Mouse (Mus musculus) left cerebral cortex, adult 11 months (tissue): Measurements from ENCODE around the gene Cntnap2.
"Not testable (repeated sequence)": the region's sequence is repeated elsewhere in the genome, so short reads cannot be mapped to it uniquely, and the experiment has no call there.

Experiments
- DNase-seq: peaks from one replicate; pipeline ENCODE4 v3.0.0; 2022; ENCODE audit warnings: low spot score

Gene Cntnap2

DNA sequence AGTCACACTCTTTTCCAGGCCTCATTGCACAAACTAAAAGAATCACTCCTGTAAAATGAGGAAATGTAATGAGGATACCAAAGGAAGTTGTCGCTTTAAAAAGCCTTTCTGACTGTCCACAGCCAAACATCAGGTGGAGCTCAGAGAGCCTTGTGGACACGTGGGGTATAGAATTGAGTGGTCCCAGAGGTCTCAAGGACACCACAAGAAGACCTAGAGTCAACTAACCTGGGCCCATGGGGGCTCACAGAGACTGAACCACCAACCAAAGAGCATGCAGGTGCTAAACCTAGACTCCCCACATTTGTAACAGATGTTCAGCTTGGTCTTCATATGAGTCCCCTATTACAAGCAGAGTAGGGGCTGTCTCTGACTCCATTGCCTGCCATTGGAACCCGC is 2117.0 kb downstream of the Cntnap2 start:
- DNase-seq = not testable (repeated sequence)

DNA sequence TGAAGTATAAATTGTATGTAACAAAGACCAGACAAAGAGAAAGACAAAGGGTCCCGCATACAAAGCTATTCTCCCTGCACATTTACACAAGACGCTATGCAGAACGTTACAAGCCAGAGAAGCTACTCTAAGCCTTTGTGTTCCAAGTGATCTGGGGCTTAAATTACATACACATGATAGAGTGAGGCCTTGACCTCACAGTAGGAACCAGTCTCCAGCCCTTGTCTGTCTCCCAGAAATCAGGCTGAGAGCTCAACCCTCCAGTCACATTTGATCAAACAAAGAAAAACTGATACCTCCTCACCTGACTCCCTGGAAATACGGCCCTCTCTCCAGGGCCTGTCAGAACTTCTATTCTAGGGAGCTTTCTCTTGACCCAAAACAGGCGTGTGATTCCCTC is 2122.2 kb downstream of the Cntnap2 start:
- not testable (repeated sequence) for DNase-seq

DNA sequence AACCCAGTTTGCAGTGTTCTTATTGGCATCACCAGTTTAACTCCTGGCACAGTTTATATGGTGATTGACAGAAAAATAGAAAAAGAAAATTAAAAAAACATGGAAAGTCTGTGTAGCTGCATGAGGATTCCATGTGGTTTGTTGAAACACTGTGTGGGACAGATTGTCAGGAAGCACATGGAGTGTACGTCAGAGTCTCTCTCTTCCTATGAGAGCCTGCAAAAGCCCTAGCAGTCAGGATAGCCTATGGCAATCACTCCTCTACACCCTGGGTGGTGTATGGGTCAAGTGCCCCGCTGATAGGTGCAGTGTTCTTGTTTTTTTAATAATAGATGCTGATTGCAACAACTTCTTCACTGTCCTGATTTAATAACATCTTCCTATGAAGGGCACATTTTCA is 2123.1 kb downstream of the Cntnap2 start:
- no peak for DNase-seq

DNA sequence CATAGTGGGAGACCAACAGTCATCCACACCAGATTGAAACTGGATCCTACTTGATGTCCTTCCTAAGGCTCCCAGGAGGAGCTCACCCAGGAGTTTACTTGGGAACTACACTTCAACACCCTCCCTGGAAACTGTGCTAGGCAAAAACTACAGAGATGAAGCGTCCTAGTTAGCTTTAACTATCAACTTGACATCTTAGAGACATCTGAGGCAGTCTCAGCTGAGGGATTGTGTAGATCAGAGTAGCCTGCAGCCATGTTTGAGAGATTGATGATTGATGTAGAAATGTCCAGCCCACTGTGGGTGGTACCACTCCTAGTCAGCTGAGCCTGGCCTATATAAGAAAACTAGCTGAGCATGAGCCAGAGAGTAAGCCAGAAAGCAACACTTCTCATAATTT is 2123.6 kb downstream of the Cntnap2 start:
- no peak for DNase-seq

DNA sequence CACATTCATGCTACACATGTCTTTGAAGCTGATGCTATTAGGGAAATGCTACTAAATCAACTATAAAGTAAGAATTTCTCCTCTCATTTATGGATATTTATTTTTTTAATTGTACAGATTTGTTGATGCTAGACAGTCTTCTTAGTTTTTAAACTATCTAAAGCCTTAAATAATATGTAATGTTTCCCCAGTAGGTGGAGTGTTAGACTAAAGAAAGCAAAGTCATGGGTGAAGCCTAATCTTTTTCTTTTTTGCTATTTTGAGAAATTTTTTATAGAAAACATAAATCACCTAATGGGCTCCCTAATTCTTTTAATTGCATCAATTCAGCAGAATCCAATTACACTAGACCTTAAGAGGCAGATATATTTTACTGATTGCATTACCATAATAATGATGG is 2124.7 kb downstream of the Cntnap2 start:
- DNase-seq = not testable (repeated sequence)

DNA sequence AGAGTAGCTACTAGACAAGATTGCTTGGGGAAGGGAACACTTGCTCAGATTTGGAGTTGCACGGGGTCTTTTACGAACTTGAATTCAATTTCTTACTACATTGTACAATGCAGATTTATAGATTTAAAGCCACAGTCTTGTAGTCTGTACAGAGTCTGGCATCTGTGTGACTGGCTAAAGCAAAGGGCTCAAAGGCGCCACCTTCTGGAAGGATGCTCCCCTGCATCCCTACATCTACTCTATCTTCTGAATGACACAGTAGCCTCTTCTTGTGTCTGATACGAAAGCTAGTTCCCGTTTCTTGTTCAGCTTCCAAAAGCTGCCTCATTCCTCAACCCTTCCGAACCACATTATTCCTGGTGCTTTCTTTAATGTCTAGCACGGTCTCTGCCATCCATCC is 2129.0 kb downstream of the Cntnap2 start:
- DNase-seq = peak; percentile 23

DNA sequence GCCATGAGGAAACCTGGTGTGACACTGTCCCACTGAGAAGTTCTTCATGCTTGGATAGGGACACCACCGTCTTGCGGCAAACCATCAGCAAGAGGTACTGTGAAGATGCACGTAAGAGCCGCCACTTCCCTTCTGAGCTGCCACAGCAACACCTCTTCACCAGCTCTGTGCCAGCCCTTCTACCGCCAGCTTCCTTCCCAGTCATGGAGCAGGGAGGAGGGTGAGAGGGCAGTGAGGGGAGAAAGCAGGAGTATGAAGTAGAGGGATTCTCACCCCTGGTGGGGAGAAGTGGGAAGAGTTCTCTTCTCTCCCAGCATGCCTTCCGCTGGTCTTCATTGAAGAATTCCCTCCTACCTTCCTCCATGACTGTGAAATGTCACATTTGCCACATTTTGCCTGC is 2129.4 kb downstream of the Cntnap2 start:
- not testable (repeated sequence) for DNase-seq

DNA sequence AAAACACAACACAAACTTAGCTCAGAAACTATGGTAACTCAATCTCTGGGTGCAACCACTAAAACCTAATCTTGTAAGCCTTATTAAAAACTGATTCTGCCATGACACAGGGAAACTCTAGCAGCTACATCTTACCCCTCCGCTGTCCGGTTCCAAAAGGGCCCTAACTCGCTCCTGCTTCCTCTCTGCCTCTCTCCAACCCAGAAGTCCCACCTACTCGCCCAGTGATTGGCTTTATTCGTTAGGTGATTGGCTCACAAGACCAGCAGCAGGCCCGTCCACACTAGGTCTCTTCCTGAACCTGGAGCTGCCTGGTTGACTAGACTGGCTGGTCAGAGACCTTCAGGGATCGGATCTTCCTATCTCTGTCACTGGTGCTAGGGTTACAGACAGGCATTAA is 2131.1 kb downstream of the Cntnap2 start:
- no peak for DNase-seq

DNA sequence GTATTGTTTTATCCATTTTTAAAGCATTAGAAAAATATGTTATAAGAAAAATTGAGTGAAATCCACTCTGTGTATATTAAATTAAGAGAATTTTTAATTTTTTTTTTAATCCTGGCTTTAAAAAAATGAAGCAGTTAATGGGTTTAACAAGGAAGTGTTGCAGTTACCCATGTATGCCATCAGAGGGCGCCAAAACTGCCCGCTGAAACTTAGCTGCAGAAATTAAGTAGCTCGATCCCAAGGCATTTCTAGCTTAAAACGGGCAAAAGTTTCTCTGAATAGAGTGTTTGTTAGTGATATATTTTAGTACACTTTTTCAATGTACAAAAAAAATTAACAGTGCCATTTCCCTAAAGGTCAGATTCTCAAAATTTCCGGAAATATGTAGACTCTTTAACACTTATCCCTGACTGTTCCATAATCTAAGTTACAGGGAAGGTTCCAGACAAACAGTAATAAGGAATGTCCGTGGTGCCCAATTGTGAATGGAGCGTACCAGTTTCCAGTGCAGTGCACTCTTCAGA is 2132.2 kb downstream of the Cntnap2 start:
- DNase-seq = no peak

DNA sequence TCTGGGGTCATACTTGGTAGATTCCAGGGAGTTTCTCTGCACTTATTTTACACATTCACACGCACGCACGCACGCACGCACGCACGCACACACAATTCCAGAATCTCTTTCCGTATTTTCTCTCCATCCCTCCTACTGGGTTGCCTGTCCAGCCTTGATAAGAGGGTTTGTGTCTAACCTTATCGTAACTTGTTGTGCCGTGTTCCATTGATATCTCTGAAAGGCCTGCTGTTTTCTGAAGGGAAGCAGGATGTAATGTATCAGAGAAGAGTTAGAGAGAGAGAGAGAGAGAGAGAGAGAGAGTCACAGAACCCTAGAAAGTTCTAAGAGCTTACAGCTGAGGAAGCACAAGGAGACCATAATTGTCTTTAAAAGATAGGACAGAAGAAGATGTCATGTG is 2132.8 kb downstream of the Cntnap2 start:
- no peak for DNase-seq

DNA sequence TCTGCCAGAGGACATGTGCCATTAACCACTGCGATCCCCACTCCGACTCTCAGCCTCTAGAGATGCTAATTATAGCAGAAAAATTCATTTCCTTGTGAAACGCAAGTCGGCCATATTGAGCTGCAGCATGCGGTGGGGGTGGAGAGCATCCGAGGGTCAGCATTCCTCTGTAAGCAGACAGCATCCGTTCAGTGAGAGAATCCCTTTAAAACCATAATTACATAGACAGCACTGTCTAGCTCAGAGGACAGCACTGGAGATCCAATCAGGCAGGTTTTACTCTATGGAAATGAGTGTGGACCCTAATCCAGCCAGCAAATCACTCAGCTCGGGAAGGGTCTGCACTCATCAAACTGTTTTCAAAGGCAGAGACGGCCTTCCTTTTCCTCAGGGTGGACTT is 2133.3 kb downstream of the Cntnap2 start:
- DNase-seq = no peak

DNA sequence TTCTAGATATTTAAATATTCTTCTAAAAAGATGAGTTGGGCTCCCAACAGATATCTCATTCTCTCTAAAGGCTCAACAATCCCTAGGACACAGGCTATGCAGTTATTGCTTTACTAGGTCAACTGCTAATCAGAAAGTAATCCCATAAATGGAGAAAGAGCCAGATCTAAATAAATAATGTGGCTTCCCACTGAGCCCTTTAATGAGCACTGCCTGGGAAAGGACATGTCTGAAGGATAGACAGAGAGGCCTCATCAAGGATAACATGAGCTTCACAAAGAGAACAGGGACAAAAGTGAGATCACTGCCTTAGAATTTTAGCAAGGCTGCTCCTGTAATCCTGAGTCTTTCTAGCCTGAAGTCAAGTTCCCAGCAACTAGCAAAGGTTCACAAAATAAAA is 2138.4 kb downstream of the Cntnap2 start:
- no peak for DNase-seq

DNA sequence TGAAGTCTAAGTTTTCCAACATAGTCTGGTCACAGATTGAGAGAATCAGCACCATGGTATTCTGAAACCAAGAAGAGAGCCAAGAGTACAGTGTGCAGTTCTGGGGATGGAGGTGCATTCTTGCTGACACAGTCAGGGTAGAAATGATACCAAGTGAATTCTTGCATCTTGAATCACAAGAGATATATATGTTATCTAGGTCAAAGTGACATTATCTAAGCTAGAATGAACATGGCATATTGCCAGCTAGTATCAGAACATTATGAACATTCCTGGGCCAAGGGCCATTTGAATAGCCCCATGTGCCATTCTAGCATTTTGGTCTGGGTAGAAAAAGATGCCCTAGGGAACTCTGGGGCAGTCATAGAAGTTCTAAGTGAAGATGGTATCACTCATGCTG is 2141.5 kb downstream of the Cntnap2 start:
- DNase-seq = no peak

DNA sequence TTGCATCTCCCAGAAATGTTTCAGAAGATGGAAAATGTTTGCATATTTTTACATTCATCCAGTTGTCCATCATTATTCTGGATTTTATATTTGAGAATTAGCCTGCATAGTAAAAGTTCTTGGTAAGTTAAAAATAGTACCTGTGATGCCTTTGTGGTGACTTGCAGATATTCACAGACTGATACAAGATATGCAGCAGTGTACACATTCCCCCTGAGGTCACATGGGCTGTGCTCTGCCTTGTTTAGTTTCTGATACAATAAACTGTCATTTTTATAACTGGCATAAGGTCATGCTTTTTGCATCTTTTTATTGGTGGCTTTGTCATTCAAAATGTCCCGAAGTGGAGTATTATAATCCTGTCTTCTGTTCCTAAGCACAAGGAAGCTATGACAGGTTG is 2148.9 kb downstream of the Cntnap2 start:
- DNase-seq = no peak

DNA sequence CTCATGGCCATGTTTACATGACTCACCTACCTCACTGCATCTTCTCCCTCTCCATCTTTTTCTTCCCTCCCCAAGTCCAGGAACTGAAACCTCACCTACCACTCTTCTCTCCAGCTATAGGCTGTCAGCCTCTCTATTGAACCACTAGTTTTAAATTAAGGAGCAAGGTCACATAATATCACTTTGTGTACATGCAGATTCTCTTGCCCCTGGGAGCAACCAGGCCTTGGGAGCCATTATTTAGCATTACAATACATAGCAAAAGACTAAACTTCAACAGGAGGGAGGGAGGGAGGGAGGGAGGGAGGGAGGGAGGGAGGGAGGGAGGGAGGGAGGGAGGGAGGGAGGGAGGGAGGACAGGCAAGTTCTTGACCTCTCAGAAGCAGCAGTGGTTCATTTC is 2155.6 kb downstream of the Cntnap2 start:
- DNase-seq = no peak

DNA sequence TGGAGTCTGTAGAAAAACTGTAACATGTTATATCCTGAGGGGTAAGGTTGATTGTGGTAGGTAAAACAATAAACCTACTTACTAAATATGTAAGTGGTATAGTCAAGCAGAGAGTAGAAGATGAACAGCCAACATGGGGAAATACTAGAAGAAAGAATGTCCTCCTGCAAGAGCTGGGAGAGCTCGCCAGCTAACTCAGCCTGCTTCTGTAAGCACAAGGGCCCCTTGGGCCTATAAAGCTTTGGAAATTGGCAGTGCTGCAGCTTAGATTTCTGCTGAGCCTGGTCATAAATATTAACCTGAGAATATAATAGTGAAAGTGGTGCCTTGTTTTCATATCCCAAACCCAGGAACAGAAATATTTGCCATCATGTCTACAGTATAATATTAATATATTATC is 2164.4 kb downstream of the Cntnap2 start:
- not testable (repeated sequence) for DNase-seq

DNA sequence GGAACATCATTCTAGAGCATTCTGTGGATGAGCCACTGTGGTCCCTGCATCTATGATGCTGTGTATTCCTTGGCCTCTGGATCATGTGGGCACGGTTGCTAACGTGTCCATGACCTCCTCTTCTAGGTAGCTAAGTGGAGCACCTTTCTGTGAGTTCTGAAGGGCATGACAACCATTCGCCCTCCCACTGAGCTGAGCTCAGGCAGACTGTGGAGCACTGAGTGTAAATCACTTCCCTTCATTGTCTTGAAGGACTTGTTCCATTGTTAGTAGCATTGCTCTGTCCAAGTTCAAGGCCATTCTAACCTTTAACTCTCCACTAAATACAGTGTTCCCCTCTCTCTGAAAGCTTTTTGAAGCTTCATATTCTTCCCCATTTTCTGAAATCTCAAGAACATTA is 2166.2 kb downstream of the Cntnap2 start:
- not testable (repeated sequence) for DNase-seq

DNA sequence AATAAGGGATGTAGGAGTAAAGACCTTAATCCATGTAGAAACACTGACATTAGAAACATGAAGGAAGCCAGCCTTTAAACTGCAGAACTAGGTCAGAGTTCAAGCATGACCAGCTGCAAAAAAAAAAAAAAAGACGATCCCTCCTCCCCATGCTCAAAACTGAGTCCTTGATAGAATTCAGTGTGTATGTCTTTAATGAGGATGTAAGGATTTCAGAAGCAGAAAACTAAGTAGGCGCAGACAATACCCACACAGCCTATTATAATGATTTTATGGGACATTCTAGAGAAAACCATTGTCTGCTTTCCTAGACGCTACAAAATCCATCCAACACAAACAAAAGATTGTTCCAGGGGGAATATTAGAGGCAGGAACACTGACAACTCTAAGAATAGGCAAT is 2168.4 kb downstream of the Cntnap2 start:
- no peak for DNase-seq

DNA sequence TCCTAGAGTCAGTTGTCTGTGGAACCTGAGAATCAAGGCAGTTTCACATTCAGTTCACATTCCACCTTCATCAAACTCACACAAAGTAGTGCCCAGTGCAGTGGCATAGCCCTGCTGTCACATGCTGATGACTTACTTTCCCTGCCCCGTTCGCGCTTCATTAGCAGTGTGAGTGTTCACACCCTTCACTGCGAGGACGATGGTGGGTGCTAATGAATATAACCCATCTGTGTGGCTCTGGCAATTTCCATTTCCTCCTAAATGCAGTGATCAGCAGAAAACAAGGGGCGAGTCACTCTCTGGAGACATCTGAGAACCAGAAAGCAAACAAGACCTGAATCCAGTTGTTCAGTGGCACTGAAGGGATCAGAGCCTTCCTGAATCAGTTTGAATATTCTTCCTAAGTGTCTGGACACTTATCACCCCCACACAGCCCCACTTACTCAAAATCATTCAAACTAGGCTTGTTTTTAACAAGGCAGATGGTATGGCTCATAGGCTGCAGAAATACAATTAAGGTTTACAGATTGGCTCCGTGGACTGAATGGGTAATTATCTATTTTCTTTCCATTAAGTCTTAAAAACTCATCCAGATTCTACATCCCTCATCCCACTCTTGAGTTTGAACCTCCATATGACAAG is 2169.6 kb downstream of the Cntnap2 start:
- no peak for DNase-seq

DNA sequence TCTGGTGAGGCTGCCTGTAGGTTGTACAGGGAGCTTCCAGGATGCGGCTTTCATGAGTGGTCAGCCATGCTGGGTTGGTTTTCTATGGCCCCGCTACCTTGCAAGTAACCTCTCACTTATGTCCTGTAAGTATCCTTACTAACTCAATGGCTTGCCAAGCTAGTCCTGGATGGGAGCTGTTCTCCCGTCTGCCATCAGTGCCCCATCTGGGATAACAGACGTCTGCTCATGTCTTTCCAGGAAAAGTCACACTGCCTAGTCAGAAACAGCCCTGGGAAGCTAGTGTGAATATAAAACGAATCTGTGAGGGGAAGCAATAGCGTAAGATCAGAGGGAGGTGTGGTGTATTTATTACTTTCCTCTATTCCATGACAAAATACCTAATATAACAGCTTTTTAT is 2172.4 kb downstream of the Cntnap2 start:
- no peak for DNase-seq

DNA sequence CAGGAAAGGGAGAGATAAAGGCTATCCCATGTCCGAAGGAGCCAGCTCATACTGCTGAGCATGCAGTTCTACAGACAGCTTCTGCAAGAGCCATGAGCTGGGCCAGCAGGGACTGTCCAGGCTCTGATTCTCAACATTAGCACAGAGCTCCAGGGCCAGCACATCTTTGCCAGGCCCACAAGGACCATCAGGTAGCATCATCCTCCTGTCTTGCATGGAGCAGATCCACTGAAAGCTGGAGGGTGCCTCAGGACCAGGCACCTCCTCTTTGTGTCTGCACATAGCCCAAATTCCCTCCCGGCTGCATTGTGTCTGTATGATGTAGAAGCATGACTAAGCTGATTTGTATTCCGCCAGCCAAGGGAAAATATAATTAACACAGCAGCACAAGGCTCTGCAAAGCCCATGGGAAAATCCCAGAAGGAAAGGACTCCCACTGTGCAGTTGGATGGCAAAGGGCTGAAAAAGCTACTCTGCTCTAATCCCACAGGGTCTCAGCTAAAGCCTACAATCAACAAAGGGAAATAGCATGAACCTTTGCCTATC is 2180.3 kb downstream of the Cntnap2 start:
- peak; percentile 51 for DNase-seq

DNA sequence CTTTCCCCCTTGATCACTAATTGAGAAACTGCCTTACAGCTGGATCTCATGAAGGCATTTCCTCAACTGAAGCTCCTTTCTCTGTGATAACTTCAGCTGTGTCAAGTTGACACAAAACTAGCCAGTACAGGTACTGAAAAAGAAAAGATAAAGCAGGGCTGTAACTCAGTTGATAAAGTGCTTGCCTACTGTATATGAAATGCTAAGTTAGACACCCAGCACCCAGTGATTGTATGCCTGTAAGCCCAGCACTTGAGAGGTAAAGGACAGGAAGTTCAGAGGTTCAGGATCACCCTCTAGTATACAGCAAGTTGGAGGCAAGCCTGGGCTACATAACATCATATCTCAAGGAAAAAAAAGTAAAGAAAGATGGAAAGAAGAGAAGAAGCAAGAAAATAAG is 2182.2 kb downstream of the Cntnap2 start:
- no peak for DNase-seq

DNA sequence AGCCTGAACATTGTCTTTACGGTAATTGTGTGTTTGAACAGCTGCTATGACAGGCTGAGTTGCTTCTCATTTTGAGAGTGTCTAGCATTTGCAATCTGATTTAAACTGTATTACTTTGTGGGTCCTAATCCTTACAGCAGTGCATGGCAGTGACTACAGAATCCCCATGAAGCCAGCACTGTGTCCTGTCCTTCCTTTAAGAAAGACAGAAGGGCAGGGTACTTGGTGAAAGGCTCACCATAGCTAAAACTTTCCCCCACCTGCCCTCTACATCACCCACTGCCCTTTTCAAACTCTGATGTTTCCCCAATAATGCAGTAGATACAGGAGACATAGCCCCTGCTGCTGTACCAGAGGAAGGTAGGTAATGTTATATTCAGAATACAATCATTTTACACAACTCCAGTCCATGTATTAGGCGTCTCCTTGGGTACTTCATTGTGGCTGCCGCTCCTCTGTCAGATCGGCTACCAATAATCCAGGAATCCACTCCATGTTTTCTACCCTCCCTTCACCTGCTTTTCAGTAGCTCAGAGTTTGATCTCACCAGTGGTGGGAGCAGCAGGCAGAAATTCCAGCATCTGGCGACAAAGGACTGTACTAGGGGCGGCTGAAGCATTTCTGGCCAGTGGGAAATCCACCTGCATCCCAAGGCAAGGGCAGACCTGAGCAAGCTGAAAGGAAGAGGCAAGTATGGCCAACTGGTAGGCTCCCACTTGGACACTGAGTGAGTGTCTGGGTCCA is 2184.9 kb downstream of the Cntnap2 start:
- peak; percentile 42 for DNase-seq
